Mouse (Mus musculus) spleen, adult 2 months (tissue): ENCODE measurements around the gene Tradd.

Experiments
- CTCF ChIP-seq: fragments of 200-500 bp; IDR thresholded peaks from 2 replicates; pipeline ENCODE4 v1.5.1; 2011; ENCODE audit warnings: mild to moderate bottlenecking, inconsistent platforms; ENCODE audit not compliant: insufficient read depth, insufficient read length, insufficient replicate concordance; ENCODE audit errors: extremely low read depth
- POLR2A ChIP-seq: fragments of 200-500 bp; IDR thresholded peaks from 2 replicates; pipeline ENCODE4 v1.6.1; 2011; ENCODE audit warnings: low read depth, low read length, inconsistent platforms

GRCm38 (mm10) chr8:105292471-105292870, 28.1 kb upstream of the Tradd start:
- TF ChIP-seq CTCF (no peak), POLR2A (no peak)
